Mouse (Mus musculus) bone marrow, adult 2 months (tissue): ENCODE measurements around the gene Smim27.

Source experiments
- CTCF ChIP-seq: fragments of 200-500 bp; IDR thresholded peaks from 2 replicates; pipeline ENCODE4 v1.5.1; 2011; ENCODE audit warnings: low read length, control low read depth; ENCODE audit not compliant: control insufficient read depth, insufficient read depth
- POLR2A ChIP-seq: fragments of 200-500 bp; IDR thresholded peaks from 2 replicates; pipeline ENCODE4 v1.6.1; 2011; ENCODE audit warnings: low read depth, mild to moderate bottlenecking, control low read depth, low read length, borderline replicate concordance; ENCODE audit not compliant: control insufficient read depth

GRCm38 (mm10) chr4:40226095-40226494 is 43.3 kb upstream of the Smim27 start:
- no peak for TF ChIP-seq CTCF
- no peak for TF ChIP-seq POLR2A
